Mouse (Mus musculus): ENCODE data around the gene Enpep. TPM values are rescaled to one million over a fixed set of nuclear protein-coding genes. Genes with fewer than 3 reads are reported as not detected.

Gene Enpep
- 0.08 TPM in 1 of 2 replicates, not detected in the other for polyA plus RNA-seq (2016; fragmentation: Nextera tagmentation; extraction: Ambion mirVana)

DNA sequence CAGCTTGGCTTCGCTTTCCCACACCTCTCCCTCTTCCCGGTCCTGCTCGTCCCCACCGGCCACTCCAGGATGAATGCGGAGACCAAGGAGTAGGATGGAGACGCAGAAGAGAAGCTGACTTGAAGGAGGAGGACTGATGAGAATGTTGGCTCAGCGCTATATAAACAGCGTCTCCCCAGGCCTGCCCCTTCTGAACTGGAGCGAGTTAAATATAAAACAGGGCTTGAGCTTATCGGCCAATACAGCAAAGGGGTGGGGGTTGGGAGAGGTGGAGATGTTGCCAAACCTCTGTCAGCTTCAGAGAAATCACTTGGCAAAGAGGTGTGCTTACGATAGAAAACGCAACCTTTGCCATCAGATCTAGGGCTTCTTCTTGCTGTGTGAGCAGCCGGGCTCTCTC, at the start of gene Enpep:
Gene Enpep (minus strand): TSS at position 135 of the 400 bp plus-strand sequence.
- H3K9me3 ChIP-seq = no peaks in the 10 kb centered on the region
- no peaks in the 10 kb centered on the region for H3K4me1 ChIP-seq (replicated peaks)
- H3K27me3 ChIP-seq (ENCODE audit: insufficient read depth, poor library complexity, severe bottlenecking) = no peaks in the 10 kb centered on the region
- no peaks in the 10 kb centered on the region for H3K36me3 ChIP-seq
- no peak within 1 kb of the TSS for H3K4me3 ChIP-seq
- no peak for DNase-seq (ENCODE audit: low spot score)
- WGBS = 68% methylated on average over 13 of the region's 13 CpGs
- H3K27ac ChIP-seq = no peak within 1 kb of the TSS

DNA sequence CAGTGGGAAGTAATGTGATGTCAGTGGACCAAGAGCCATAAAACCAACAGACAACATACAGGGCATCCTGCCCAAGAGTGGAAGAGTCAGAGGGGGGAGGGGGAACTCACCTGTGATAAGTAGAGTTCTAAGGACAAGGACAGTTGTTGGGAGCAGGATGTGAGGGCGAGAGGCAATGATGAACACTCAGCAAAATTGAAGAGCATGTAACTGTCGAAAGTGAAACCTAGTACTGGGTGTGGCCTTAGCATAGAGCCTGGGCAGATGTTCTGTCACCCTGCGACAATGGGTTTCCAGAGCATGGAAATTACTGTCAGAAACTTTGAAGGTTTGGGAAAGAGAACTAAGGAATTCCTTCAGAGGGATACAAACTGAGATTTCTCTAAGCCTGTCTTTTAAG, 46.6 kb upstream of the Enpep start:
- Histone ChIP-seq H3K4me3 (no peak overlapping the region), H3K4me1 (replicated peaks) (no peaks in the 10 kb centered on the region), H3K27ac (no peak overlapping the region), H3K36me3 (no peaks in the 10 kb centered on the region), H3K9me3 (no peaks in the 10 kb centered on the region), H3K27me3 (ENCODE audit: insufficient read depth, poor library complexity, severe bottlenecking) (no peaks in the 10 kb centered on the region)
- 77% methylated on average over 3 of the region's 3 CpGs for WGBS
- DNase-seq (ENCODE audit: low spot score) = no peak

DNA sequence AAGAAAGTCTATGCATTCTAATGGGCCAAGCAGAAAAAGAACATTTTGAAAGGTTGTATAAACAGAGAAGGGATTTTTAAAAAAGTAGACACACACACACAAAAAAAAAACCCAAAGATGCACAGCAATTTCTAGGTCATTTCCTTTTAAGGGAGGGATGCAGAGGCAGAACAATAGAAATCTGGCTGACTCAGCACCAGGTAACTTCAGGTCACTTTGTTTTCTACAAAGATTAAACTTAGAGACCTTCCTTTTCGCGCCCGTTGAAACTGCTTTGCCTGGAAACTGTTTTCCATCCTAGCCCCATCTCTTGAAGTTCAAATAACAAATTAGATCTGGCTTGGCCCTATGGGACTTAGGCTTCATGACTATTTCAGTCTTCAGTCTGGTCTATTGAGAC, 42.6 kb upstream of the Enpep start:
- WGBS = 93% methylated on average over 3 of the region's 3 CpGs
- DNase-seq (ENCODE audit: low spot score) = no peak
- Histone ChIP-seq H3K9me3 (no peaks in the 10 kb centered on the region), H3K4me3 (no peak overlapping the region), H3K36me3 (no peaks in the 10 kb centered on the region), H3K4me1 (replicated peaks) (no peaks in the 10 kb centered on the region), H3K27me3 (ENCODE audit: insufficient read depth, poor library complexity, severe bottlenecking) (no peaks in the 10 kb centered on the region), H3K27ac (no peak overlapping the region)

DNA sequence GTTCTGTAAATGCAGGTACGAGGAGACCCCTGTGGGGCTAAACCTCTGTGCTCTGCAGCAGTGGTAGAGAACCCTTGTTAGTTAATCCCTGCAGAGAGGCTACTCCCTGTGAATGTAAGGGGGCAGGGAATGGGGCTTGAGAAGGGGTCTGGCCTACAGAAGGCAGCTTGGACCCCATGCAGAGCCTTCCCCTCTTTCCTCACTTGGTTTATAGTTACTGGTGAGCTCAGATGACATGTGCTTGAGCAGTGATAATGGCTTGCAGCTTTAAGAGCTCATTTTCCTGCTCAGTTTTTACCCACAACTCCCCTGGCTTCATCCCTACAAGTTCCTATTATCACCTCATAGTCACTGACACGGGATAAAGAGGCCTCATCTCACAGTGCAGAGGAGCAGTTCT, 40.6 kb upstream of the Enpep start:
- Histone ChIP-seq H3K27me3 (ENCODE audit: insufficient read depth, poor library complexity, severe bottlenecking) (no peaks in the 10 kb centered on the region), H3K9me3 (no peaks in the 10 kb centered on the region), H3K27ac (no peak overlapping the region), H3K36me3 (no peaks in the 10 kb centered on the region), H3K4me3 (no peak overlapping the region), H3K4me1 (replicated peaks) (no peaks in the 10 kb centered on the region)
- DNase-seq (ENCODE audit: low spot score) = no peak
- WGBS = 40% methylated on average over 2 of the region's 2 CpGs

DNA sequence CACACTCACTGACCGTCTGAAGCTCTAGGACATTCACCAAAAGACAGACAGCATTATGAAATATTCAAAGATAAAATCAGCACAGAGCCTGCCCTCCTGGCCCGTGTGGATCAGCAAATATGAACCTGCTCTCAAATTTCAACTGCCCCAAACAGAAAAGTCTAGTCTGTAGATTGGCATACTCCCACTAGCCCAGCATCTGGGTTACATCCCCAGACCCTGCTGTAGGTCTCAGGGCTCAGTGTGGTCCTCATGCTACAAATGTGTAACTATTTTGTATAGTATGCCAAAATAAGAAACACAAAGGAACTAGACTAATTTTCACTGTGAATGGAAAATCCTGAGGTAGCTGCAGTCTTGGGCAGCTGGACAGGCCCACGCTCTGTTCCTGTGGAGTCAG, 37.0 kb upstream of the Enpep start:
- DNase-seq (ENCODE audit: low spot score) = no peak
- H3K36me3 ChIP-seq = no peaks in the 10 kb centered on the region
- no peaks in the 10 kb centered on the region for H3K4me1 ChIP-seq (replicated peaks)
- H3K27me3 ChIP-seq (ENCODE audit: insufficient read depth, poor library complexity, severe bottlenecking) = no peaks in the 10 kb centered on the region
- H3K4me3 ChIP-seq = no peak overlapping the region
- 82% methylated on average over 3 of the region's 3 CpGs for WGBS
- H3K9me3 ChIP-seq = no peaks in the 10 kb centered on the region
- H3K27ac ChIP-seq = no peak overlapping the region

DNA sequence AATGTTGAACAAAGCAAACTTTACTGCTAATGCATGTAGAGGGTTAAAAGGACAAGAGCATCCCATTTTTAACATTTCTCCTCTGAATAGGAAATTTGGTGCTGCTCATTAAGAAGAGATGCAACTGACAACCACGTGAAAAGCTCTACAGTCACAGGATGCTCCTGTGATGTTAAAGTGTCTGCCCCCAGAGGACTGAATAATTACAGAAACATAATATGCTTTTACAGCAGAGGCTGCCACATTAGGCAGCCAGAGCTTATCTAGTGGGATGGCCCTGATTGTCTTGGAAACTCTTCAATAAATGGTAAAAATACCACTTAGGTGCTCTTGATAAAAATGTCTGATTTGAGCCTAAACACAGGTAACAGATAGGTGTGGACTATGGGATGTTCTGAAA, 33.4 kb upstream of the Enpep start:
- Histone ChIP-seq H3K36me3 (no peaks in the 10 kb centered on the region), H3K27me3 (ENCODE audit: insufficient read depth, poor library complexity, severe bottlenecking) (no peaks in the 10 kb centered on the region), H3K4me3 (no peak overlapping the region), H3K9me3 (no peaks in the 10 kb centered on the region), H3K4me1 (replicated peaks) (no peaks in the 10 kb centered on the region), H3K27ac (no peak overlapping the region)
- DNase-seq (ENCODE audit: low spot score) = no peak
- 88% methylated on average over 1 of the region's 1 CpGs for WGBS

DNA sequence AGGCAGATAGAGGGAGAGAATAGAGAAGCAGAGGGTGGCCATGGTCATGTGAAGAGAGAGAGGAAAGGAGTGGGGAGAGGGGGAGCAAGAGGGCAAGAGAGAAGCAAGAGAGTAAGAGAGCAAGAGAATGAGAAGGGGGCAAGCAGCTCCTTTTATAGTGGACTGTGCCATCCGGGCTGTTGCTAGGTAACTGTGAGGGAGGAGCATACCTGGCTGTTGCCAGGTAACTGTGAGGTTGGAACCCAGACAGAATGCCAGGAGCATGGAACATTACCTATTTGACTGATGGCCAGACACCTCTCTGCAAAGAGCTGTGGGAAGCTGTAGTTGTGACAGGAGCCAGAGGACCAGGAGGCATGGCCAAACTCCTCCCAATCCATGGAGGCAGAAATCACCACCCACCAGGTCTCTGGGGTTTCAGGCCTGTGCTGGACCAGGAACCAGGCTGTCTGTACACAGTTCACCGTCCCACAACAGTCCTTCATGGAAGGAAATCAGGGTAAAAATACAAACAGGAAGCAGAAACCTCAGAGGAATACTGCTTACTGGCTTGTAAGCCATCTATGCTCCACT, 32.4 kb upstream of the Enpep start:
- DNase-seq (ENCODE audit: low spot score) = no peak
- WGBS = 77% methylated on average over 2 of the region's 2 CpGs

DNA sequence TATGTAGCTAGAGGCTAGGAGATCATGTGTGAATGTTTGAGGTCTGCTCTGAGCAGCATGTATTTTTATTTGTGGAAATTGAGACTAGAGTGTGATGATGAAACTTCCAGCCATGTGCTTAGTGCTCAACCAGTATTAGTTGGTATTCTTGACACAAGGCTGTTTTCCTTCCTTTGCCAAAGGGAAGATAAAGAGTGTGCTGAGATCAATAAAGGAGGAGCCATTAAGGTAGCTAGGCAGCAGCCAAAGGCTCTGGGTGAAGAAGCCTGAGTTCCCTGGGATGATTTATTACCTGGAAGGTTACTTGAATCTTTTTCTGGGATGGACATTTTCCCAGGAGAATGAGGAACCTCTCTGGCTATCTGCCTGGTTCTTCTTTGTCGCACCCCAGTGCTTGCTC, 30.9 kb upstream of the Enpep start:
- Histone ChIP-seq H3K9me3 (no peaks in the 10 kb centered on the region), H3K27ac (no peak overlapping the region), H3K27me3 (ENCODE audit: insufficient read depth, poor library complexity, severe bottlenecking) (no peaks in the 10 kb centered on the region), H3K4me1 (replicated peaks) (no peaks in the 10 kb centered on the region), H3K36me3 (no peaks in the 10 kb centered on the region), H3K4me3 (no peak overlapping the region)
- DNase-seq (ENCODE audit: low spot score) = no peak
- 84% methylated on average over 1 of the region's 1 CpGs for WGBS

More for the DNA sequence above, 32.4 kb upstream of the Enpep start:
- Histone ChIP-seq H3K27me3 (ENCODE audit: insufficient read depth, poor library complexity, severe bottlenecking) (no peaks in the 10 kb centered on the region), H3K9me3 (no peaks in the 10 kb centered on the region), H3K4me1 (replicated peaks) (no peaks in the 10 kb centered on the region), H3K4me3 (no peak overlapping the region), H3K36me3 (no peaks in the 10 kb centered on the region), H3K27ac (no peak overlapping the region)

DNA sequence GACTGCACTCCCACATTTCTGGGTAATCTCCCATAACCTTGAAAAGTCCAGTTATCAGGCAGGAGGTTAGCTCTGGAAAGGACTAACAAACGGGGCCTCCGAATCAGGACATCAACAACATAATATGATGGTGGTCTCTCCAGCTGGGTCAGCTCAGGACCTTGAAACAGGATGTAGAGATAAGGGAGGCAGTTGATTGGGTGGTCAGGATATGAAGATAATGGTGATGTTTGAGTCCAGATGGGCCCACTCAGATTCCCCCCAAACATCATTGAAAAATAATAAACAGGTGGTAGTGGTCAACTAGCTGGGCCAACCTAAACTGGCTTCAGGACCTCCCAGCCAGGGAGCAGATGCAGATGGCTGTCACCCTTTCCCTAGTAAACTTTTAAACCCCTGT, 25.6 kb upstream of the Enpep start:
- WGBS = 93% methylated on average over 2 of the region's 2 CpGs
- H3K9me3 ChIP-seq = no peaks in the 10 kb centered on the region
- H3K4me3 ChIP-seq = no peak overlapping the region
- H3K36me3 ChIP-seq = no peaks in the 10 kb centered on the region
- DNase-seq (ENCODE audit: low spot score) = no peak
- H3K27me3 ChIP-seq (ENCODE audit: insufficient read depth, poor library complexity, severe bottlenecking) = no peaks in the 10 kb centered on the region
- H3K27ac ChIP-seq = no peak overlapping the region
- no peaks in the 10 kb centered on the region for H3K4me1 ChIP-seq (replicated peaks)

DNA sequence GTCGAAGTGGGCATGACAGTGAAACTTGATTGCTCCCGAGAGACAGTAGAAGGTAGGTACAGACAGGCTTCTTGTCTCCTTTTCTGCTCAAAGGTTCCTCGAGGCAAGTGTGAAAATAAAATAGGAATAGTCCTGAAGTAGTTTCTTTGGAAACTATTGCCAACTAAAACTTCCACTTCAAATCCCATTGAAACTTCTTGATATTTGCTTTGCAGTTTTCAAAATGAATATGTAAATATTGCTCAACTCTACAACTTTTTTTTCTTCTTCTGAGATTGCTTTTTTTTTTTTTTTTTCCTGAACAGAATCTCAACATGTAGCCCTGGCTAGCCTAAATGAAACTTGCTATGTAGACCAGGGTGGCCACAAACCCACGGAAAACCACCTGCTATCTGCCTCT, 21.4 kb upstream of the Enpep start:
- Histone ChIP-seq H3K36me3 (no peaks in the 10 kb centered on the region), H3K27me3 (ENCODE audit: insufficient read depth, poor library complexity, severe bottlenecking) (no peaks in the 10 kb centered on the region), H3K4me1 (replicated peaks) (no peaks in the 10 kb centered on the region), H3K9me3 (no peaks in the 10 kb centered on the region), H3K27ac (no peak overlapping the region), H3K4me3 (no peak overlapping the region)
- DNase-seq (ENCODE audit: low spot score) = no peak
- WGBS = 77% methylated on average over 4 of the region's 4 CpGs

DNA sequence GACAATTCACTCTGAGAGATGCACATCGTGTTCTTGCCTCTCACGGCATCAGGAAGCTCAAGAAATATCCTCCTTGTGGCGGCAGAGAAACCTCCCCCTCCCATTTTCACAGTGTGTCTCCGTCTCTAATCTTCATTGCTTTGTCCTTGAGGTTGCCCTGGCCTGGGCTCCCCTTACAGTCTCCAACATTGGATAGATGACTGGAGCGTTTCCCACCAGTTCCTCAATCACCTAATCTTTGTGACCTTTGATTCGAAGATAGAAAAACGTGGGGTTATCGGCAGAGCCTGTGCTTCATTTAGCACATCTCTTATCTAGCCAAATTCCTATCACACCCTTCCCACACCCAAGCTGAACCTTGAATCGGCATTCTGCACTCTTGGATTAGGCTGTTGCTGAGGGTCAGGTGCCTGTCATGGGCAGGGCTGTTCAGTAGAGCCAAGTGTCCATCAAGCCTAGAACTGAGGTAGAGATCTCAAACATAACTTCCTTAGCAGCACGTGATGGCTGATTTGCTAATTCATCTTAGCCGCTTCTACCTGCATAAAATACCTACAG, 18.9 kb upstream of the Enpep start:
- Histone ChIP-seq H3K36me3 (no peaks in the 10 kb centered on the region), H3K4me1 (replicated peaks) (no peaks in the 10 kb centered on the region), H3K9me3 (no peaks in the 10 kb centered on the region), H3K27me3 (ENCODE audit: insufficient read depth, poor library complexity, severe bottlenecking) (no peaks in the 10 kb centered on the region), H3K4me3 (no peak overlapping the region), H3K27ac (no peak overlapping the region)
- DNase-seq (ENCODE audit: low spot score) = no peak
- WGBS = 84% methylated on average over 11 of the region's 11 CpGs

DNA sequence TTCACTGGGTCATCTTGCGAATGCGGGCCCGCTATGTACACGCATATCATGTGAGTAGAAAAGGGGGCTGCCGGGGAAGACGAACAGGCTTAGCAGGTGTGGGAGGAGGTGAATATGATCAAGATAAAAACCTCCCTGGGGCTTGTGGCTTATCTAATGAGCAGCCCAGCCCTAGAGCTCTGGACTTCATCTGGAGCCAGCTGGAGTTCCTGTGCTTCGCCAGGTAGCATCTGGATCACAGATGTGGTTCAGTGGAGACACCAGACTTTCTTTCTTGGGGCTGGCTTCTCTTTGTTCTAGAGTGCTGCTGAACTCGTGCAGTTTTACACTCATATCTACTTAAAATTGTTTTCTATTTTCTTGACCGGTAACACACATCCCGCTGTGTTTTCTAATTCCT, 14.8 kb upstream of the Enpep start:
- Histone ChIP-seq H3K4me3 (no peak overlapping the region), H3K27ac (no peak overlapping the region), H3K27me3 (ENCODE audit: insufficient read depth, poor library complexity, severe bottlenecking) (no peaks in the 10 kb centered on the region), H3K4me1 (replicated peaks) (no peaks in the 10 kb centered on the region), H3K9me3 (no peaks in the 10 kb centered on the region), H3K36me3 (no peaks in the 10 kb centered on the region)
- no peak for DNase-seq (ENCODE audit: low spot score)
- WGBS = 86% methylated on average over 10 of the region's 10 CpGs

DNA sequence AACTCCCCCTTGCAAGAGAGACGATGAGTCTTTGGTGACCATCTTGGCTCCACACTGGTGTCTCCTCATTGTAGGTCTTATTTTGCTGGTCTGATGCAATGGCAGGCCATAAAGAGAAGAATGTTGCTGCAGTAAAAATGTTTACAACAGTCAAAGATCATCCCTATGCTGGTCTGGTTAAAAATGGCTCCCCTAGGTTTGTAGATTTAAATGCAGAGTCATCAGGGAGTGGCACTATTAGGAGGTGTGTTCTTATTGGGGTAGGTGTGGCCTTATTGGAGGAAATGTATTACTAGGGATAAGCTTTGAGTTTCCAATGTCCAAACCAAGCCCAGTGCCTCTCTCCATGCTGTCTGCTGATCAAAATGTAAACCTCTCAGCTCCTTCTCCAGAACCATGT, 10.2 kb upstream of the Enpep start:
- Histone ChIP-seq H3K27ac (no peak overlapping the region), H3K27me3 (ENCODE audit: insufficient read depth, poor library complexity, severe bottlenecking) (no peaks in the 10 kb centered on the region), H3K4me1 (replicated peaks) (no peaks in the 10 kb centered on the region), H3K4me3 (no peak overlapping the region), H3K36me3 (no peaks in the 10 kb centered on the region), H3K9me3 (peaks cover 6% of the 10 kb centered on the region; the same call in 1 of the 2 replicates)
- no peak for DNase-seq (ENCODE audit: low spot score)
- 91% methylated on average over 1 of the region's 1 CpGs for WGBS

DNA sequence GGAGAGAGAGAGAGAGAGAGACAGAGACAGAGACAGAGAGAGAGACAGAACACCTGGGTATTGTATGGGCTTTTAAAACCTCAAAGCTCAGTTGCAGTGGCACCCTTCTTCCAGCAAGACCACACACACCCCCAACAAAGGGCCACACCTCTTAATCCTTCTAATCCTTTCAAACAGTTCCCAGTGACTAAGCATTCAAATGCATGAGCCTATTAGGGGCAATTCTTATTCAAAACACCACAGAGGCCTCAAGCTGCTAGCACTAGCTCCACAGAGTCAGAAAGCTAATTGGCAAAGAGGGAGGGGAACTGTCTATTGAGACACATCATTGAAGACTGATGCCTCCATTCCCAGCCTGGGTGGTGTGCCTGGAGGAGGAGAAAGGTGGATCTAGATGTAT, 8.5 kb upstream of the Enpep start:
- no peak overlapping the region for H3K27ac ChIP-seq
- H3K4me3 ChIP-seq = no peak overlapping the region
- no peaks in the 10 kb centered on the region for H3K27me3 ChIP-seq (ENCODE audit: insufficient read depth, poor library complexity, severe bottlenecking)
- H3K9me3 ChIP-seq = peaks cover 6% of the 10 kb centered on the region; the same call in 1 of the 2 replicates
- H3K4me1 ChIP-seq (replicated peaks) = no peaks in the 10 kb centered on the region
- no peaks in the 10 kb centered on the region for H3K36me3 ChIP-seq
- no peak for DNase-seq (ENCODE audit: low spot score)

Data from hindbrain, embryonic 10.5 days (tissue).